Mouse (Mus musculus): ENCODE measurements at regions not wholly inside any gene's neighbourhood (a gene's known extent, or its start where the extent isn't known, plus 50 kb on each side); places are given as distances from the start of the nearest gene placed in this dataset.

DNA sequence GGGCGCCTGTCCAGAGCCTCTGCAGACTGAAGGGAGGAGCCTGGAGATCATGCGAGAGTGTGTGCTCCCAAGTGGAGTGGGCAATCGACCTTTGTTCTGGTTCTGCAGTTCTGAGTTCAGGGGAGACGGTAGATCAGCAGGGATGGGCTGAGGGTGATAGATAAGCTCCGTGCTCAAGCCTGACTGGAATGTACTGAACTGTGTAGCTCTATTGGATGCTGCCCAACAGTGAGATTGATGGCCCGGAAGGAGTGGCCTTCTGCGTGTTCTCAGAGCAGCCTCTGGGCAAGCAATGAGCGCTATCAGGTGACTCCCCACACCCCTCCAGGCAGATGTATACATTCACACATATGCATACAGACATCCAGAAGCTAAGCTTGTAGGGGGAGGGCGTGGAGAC is 209.1 kb upstream of the Pkn2 start:
- peaks cover 20% of the 10 kb centered on the region for H3K4me1 ChIP-seq (ENCODE audit: control insufficient read depth, insufficient read depth)
- no peak overlapping the region for H3K4me2 ChIP-seq (ENCODE audit: low read depth, low read length)
- peak; percentile 66 for DNase-seq (ENCODE audit: low spot score)
- no peaks in the 10 kb centered on the region for H3K27me3 ChIP-seq (ENCODE audit: control insufficient read depth, insufficient read depth, low read length)
- no peak for TF ChIP-seq EP300 (IDR thresholded peaks at IDR 0.05; ENCODE audit: low read depth)
- TF ChIP-seq CTCF (IDR thresholded peaks at IDR 0.05; ENCODE audit: low read depth) = no peak
- H3K27ac ChIP-seq (ENCODE audit: low read depth) = peak overlapping the region; percentile 89
- H3K36me3 ChIP-seq (replicated peaks; ENCODE audit: control insufficient read depth, insufficient read depth, low read length) = no peaks in the 10 kb centered on the region
- no peak overlapping the region for H3K9ac ChIP-seq (replicated peaks; ENCODE audit: low read depth, low read length)
- H3K9me3 ChIP-seq (replicated peaks; ENCODE audit: control insufficient read depth, low read length) = no peaks in the 10 kb centered on the region
- 16% methylated on average over 9 of the region's 9 CpGs for WGBS
- peak; percentile 90 for ATAC-seq (ENCODE audit: insufficient read depth, low read depth)
- no peak overlapping the region for H3K4me3 ChIP-seq (ENCODE audit: low read depth, low read length)

DNA sequence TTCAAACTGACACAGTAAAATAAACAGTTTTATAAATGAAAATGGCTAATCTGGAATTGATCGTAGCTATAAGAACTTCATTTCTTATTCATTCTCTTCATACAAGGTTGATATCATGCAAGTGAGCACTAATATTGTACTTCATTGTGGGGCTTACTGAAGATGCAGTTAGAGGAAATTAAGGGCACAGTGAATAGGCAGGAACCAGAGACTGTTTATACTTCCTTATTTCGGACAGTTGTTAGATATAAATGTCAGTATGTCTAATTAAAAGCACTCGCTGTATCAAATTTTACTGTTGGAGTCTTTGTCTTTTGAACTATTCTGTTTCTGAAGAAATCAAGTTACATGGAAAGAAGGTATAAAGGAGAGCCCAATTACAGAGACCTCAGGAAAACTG is 208.5 kb upstream of the Pkn2 start:
- Histone ChIP-seq H3K36me3 (replicated peaks; ENCODE audit: control insufficient read depth, insufficient read depth, low read length) (no peaks in the 10 kb centered on the region), H3K4me1 (ENCODE audit: control insufficient read depth, insufficient read depth) (peaks cover 20% of the 10 kb centered on the region), H3K9me3 (replicated peaks; ENCODE audit: control insufficient read depth, low read length) (no peaks in the 10 kb centered on the region), H3K4me3 (ENCODE audit: low read depth, low read length) (no peak overlapping the region), H3K4me2 (ENCODE audit: low read depth, low read length) (no peak overlapping the region), H3K27ac (ENCODE audit: low read depth) (peak overlapping the region; percentile 89), H3K9ac (replicated peaks; ENCODE audit: low read depth, low read length) (no peak overlapping the region), H3K27me3 (ENCODE audit: control insufficient read depth, insufficient read depth, low read length) (no peaks in the 10 kb centered on the region)
- DNase-seq (ENCODE audit: low spot score) = no peak
- no peak for ATAC-seq (ENCODE audit: insufficient read depth, low read depth)
- WGBS = 68% methylated on average over 3 of the region's 3 CpGs
- TF ChIP-seq EP300 (IDR thresholded peaks at IDR 0.05; ENCODE audit: low read depth) (no peak), CTCF (IDR thresholded peaks at IDR 0.05; ENCODE audit: low read depth) (no peak)

- no peaks in the 10 kb centered on the region for H3K27me3 ChIP-seq (ENCODE audit: control insufficient read depth, insufficient read depth, low read length)
- no peak overlapping the region for H3K4me2 ChIP-seq (ENCODE audit: low read depth, low read length)
Observed at GRCm38 (mm10) chr3:143087786-143088185, 206.0 kb upstream of the Pkn2 start.

DNA sequence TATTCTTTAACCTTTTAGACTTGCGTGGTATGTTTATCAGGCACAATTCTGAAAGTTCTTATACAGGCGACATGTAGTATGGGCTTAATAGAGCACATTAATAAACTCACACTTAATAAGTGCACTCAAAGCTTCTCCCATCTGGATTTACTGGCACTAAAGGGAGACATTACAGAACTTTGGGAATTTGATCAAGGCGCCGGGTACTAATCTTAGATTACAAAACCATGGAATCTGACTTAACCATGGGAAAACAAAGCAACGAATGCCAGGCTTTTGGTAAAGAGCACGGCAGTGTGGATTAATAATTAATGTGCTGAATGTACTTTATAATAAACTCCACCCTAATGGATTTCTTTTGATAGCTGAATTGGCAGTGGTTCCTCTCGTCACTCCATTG is 196.5 kb upstream of the Pkn2 start:
- no peak for TF ChIP-seq CTCF (IDR thresholded peaks at IDR 0.05; ENCODE audit: low read depth)
- no peak for TF ChIP-seq EP300 (IDR thresholded peaks at IDR 0.05; ENCODE audit: low read depth)
- WGBS = 88% methylated on average over 7 of the region's 7 CpGs
- no peak overlapping the region for H3K4me3 ChIP-seq (ENCODE audit: low read depth, low read length)
- no peaks in the 10 kb centered on the region for H3K36me3 ChIP-seq (replicated peaks; ENCODE audit: control insufficient read depth, insufficient read depth, low read length)
- no peak overlapping the region for H3K9ac ChIP-seq (replicated peaks; ENCODE audit: low read depth, low read length)
- no peak overlapping the region for H3K27ac ChIP-seq (ENCODE audit: low read depth)
- H3K4me2 ChIP-seq (ENCODE audit: low read depth, low read length) = no peak overlapping the region
- ATAC-seq (ENCODE audit: insufficient read depth, low read depth) = no peak
- DNase-seq (ENCODE audit: low spot score) = no peak
- H3K27me3 ChIP-seq (ENCODE audit: control insufficient read depth, insufficient read depth, low read length) = no peaks in the 10 kb centered on the region
- no peaks in the 10 kb centered on the region for H3K9me3 ChIP-seq (replicated peaks; ENCODE audit: control insufficient read depth, low read length)
- no peaks in the 10 kb centered on the region for H3K4me1 ChIP-seq (ENCODE audit: control insufficient read depth, insufficient read depth)

More at GRCm38 (mm10) chr3:143087786-143088185, 206.0 kb upstream of the Pkn2 start:
- H3K4me3 ChIP-seq (ENCODE audit: low read depth, low read length) = no peak overlapping the region
- no peaks in the 10 kb centered on the region for H3K36me3 ChIP-seq (replicated peaks; ENCODE audit: control insufficient read depth, insufficient read depth, low read length)
- peaks cover 20% of the 10 kb centered on the region for H3K4me1 ChIP-seq (ENCODE audit: control insufficient read depth, insufficient read depth)
- ATAC-seq (ENCODE audit: insufficient read depth, low read depth) = no peak
- no peak overlapping the region for H3K27ac ChIP-seq (ENCODE audit: low read depth)
- no peaks in the 10 kb centered on the region for H3K9me3 ChIP-seq (replicated peaks; ENCODE audit: control insufficient read depth, low read length)
- WGBS = 59% methylated on average over 3 of the region's 3 CpGs
- TF ChIP-seq CTCF (IDR thresholded peaks at IDR 0.05; ENCODE audit: low read depth) (no peak), EP300 (IDR thresholded peaks at IDR 0.05; ENCODE audit: low read depth) (no peak)
- H3K9ac ChIP-seq (replicated peaks; ENCODE audit: low read depth, low read length) = no peak overlapping the region
- DNase-seq (ENCODE audit: low spot score) = no peak

- no peaks in the 10 kb centered on the region for H3K9me3 ChIP-seq (replicated peaks; ENCODE audit: control insufficient read depth, low read length)
- no peak overlapping the region for H3K9ac ChIP-seq (replicated peaks; ENCODE audit: low read depth, low read length)
- no peak overlapping the region for H3K4me3 ChIP-seq (ENCODE audit: low read depth, low read length)
- DNase-seq (ENCODE audit: low spot score) (no peak), ATAC-seq (ENCODE audit: insufficient read depth, low read depth) (no peak)
- WGBS = 49% methylated on average over 4 of the region's 4 CpGs
- no peak overlapping the region for H3K27ac ChIP-seq (ENCODE audit: low read depth)
- H3K27me3 ChIP-seq (ENCODE audit: control insufficient read depth, insufficient read depth, low read length) = no peaks in the 10 kb centered on the region
- no peaks in the 10 kb centered on the region for H3K4me1 ChIP-seq (ENCODE audit: control insufficient read depth, insufficient read depth)
- H3K4me2 ChIP-seq (ENCODE audit: low read depth, low read length) = no peak overlapping the region
- H3K36me3 ChIP-seq (replicated peaks; ENCODE audit: control insufficient read depth, insufficient read depth, low read length) = no peaks in the 10 kb centered on the region
- TF ChIP-seq EP300 (IDR thresholded peaks at IDR 0.05; ENCODE audit: low read depth) (no peak), CTCF (IDR thresholded peaks at IDR 0.05; ENCODE audit: low read depth) (no peak)
Observed at GRCm38 (mm10) chr3:143071839-143072373, 190.1 kb upstream of the Pkn2 start.

GRCm38 (mm10) chr3:143054858-143055257 is 173.1 kb upstream of the Pkn2 start:
- H3K4me1 ChIP-seq (ENCODE audit: control insufficient read depth, insufficient read depth) = no peaks in the 10 kb centered on the region
- WGBS = 79% methylated on average over 3 of the region's 3 CpGs
- H3K4me2 ChIP-seq (ENCODE audit: low read depth, low read length) = no peak overlapping the region
- no peak overlapping the region for H3K9ac ChIP-seq (replicated peaks; ENCODE audit: low read depth, low read length)
- H3K36me3 ChIP-seq (replicated peaks; ENCODE audit: control insufficient read depth, insufficient read depth, low read length) = no peaks in the 10 kb centered on the region
- no peaks in the 10 kb centered on the region for H3K27me3 ChIP-seq (ENCODE audit: control insufficient read depth, insufficient read depth, low read length)
- DNase-seq (ENCODE audit: low spot score) = no peak
- no peak overlapping the region for H3K4me3 ChIP-seq (ENCODE audit: low read depth, low read length)
- no peak overlapping the region for H3K27ac ChIP-seq (ENCODE audit: low read depth)
- H3K9me3 ChIP-seq (replicated peaks; ENCODE audit: control insufficient read depth, low read length) = no peaks in the 10 kb centered on the region
- ATAC-seq (ENCODE audit: insufficient read depth, low read depth) = no peak
- no peak for TF ChIP-seq CTCF (IDR thresholded peaks at IDR 0.05; ENCODE audit: low read depth)
- no peak for TF ChIP-seq EP300 (IDR thresholded peaks at IDR 0.05; ENCODE audit: low read depth)

All from heart, postnatal 0 days (tissue).